Mouse (Mus musculus) forebrain, embryonic 12.5 days (tissue): Measurements from ENCODE around the gene Fnbp4. TPM values are rescaled to one million over a fixed set of nuclear protein-coding genes. Genes with fewer than 3 reads are reported as not detected.
"Not testable (repeated sequence)": the region's sequence is repeated elsewhere in the genome, so short reads cannot be mapped to it uniquely, and the experiment has no call there.

Experiments
- ATAC-seq: fragments of 200-750 bp; cut with Nextera tagmentation; 2 replicates; pipeline ENCODE4 v1.8.0; 2017; ENCODE audit warnings: moderate TSS enrichment; ENCODE audit not compliant: low FRiP score
- H3K27ac ChIP-seq: fragments of 300-500 bp; sonication (generic); 2 replicates; pipeline ENCODE4 v1.5.1; 2016; ENCODE audit warnings: mild to moderate bottlenecking
- H3K27me3 ChIP-seq: fragments of 300-500 bp; sonication (generic); 2 replicates; pipeline ENCODE4 v1.6.1; 2016; ENCODE audit warnings: mild to moderate bottlenecking
- H3K36me3 ChIP-seq: fragments of 300-500 bp; sonication (generic); replicated peaks from 2 replicates; pipeline ENCODE4 v1.6.1; 2016; ENCODE audit warnings: mild to moderate bottlenecking
- H3K4me1 ChIP-seq: fragments of 300-500 bp; sonication (generic); 2 replicates; pipeline ENCODE4 v1.6.1; 2016
- H3K4me2 ChIP-seq: fragments of 300-500 bp; sonication (generic); 2 replicates; pipeline ENCODE4 v1.6.1; 2016; ENCODE audit warnings: mild to moderate bottlenecking, moderate library complexity
- H3K4me3 ChIP-seq: fragments of 300-500 bp; sonication (generic); replicated peaks from 2 replicates; pipeline ENCODE4 v1.5.1; 2016; ENCODE audit warnings: mild to moderate bottlenecking
- H3K9ac ChIP-seq: fragments of 300-500 bp; sonication (generic); 2 replicates; pipeline ENCODE4 v1.6.1; 2016; ENCODE audit warnings: mild to moderate bottlenecking
- H3K9me3 ChIP-seq: fragments of 300-500 bp; sonication (generic); 2 replicates; pipeline ENCODE4 v1.6.1; 2016
- WGBS: fragments of 180-500 bp; shearing (Covaris S2); methylation state at CpG from one replicate; pipeline ENCODE4 v1.1.7; 2016; 5-methylcytosine and 5-hydroxymethylcytosine counted together
- polyA plus RNA-seq: library from polyadenylated mRNA; unstranded; fragments of >200 nt; fragmentation: Nextera tagmentation; extraction: Ambion mirVana; gene quantifications from 2 replicates; pipeline ENCODE4 v1.2.1, GENCODE M21; 2016

Fnbp4 gene
- polyA plus RNA-seq, 1 experiment from 2014 or later: 153 TPM

GRCm38 (mm10) chr2:90808241-90809126 is 63.3 kb downstream of the Fnbp4 start:
- Histone ChIP-seq H3K9me3 (no peaks in the 10 kb centered on the region), H3K4me3 (no peak overlapping the region), H3K27me3 (no peaks in the 10 kb centered on the region), H3K9ac (no peak overlapping the region), H3K36me3 (no peaks in the 10 kb centered on the region), H3K27ac (no peak overlapping the region), H3K4me2 (no peak overlapping the region), H3K4me1 (no peaks in the 10 kb centered on the region)
- no peak for ATAC-seq
- 87% methylated on average over 6 of the region's 6 CpGs for WGBS

GRCm38 (mm10) chr2:90810751-90811150 is 65.6 kb downstream of the Fnbp4 start:
- Histone ChIP-seq H3K27ac (no peak overlapping the region), H3K4me1 (no peaks in the 10 kb centered on the region), H3K4me3 (no peak overlapping the region), H3K9ac (no peak overlapping the region), H3K27me3 (no peaks in the 10 kb centered on the region), H3K9me3 (no peaks in the 10 kb centered on the region), H3K4me2 (no peak overlapping the region), H3K36me3 (no peaks in the 10 kb centered on the region)
- 87% methylated on average over 8 of the region's 8 CpGs for WGBS
- no peak for ATAC-seq

DNA sequence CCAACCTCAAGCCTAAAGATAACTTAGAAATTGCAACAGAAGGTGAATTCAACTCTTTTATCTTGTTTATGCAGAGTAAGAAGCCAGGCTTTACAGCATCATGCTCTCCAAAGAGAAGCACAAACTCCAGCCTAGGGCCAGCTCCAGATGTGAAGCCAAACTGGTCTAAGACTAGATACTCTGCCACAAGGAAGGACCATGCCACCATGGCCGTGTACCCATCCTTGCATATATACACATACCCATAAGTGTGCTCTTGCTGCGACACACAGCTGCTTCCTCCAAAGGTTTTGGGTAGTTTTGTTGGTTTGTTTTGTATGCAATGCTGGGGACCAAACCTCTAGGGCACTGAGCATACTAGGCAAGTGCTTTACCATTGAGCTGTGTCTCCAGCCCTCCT is 70.1 kb downstream of the Fnbp4 start:
- Histone ChIP-seq H3K4me1 (no peaks in the 10 kb centered on the region), H3K27me3 (no peaks in the 10 kb centered on the region), H3K9ac (no peak overlapping the region), H3K4me2 (no peak overlapping the region), H3K9me3 (no peaks in the 10 kb centered on the region), H3K4me3 (no peak overlapping the region), H3K27ac (no peak overlapping the region), H3K36me3 (no peaks in the 10 kb centered on the region)
- no peak for ATAC-seq
- 81% methylated on average over 2 of the region's 2 CpGs for WGBS

- H3K4me2 ChIP-seq: no peak overlapping the region
- H3K27me3 ChIP-seq: no peaks in the 10 kb centered on the region
- no peak overlapping the region for H3K4me3 ChIP-seq
- no peak for ATAC-seq
- H3K36me3 ChIP-seq: no peaks in the 10 kb centered on the region
- H3K9ac ChIP-seq: no peak overlapping the region
- H3K27ac ChIP-seq: no peak overlapping the region
- H3K9me3 ChIP-seq: no peaks in the 10 kb centered on the region
- no peaks in the 10 kb centered on the region for H3K4me1 ChIP-seq
- WGBS: 83% methylated on average over 4 of the region's 4 CpGs
Measured at GRCm38 (mm10) chr2:90816144-90816543, 71.0 kb downstream of the Fnbp4 start.

- H3K27ac ChIP-seq: no peak overlapping the region
- no peaks in the 10 kb centered on the region for H3K9me3 ChIP-seq
- H3K4me2 ChIP-seq: no peak overlapping the region
- no peak overlapping the region for H3K4me3 ChIP-seq
- H3K4me1 ChIP-seq: no peaks in the 10 kb centered on the region
- H3K9ac ChIP-seq: no peak overlapping the region
- no peaks in the 10 kb centered on the region for H3K27me3 ChIP-seq
- ATAC-seq: no peak
- H3K36me3 ChIP-seq: no peaks in the 10 kb centered on the region
- 91% methylated on average over 3 of the region's 3 CpGs for WGBS
Measured at GRCm38 (mm10) chr2:90818710-90819109, 73.5 kb downstream of the Fnbp4 start.

GRCm38 (mm10) chr2:90820894-90821293 is 75.7 kb downstream of the Fnbp4 start:
- H3K4me2 ChIP-seq: no peak overlapping the region
- H3K4me3 ChIP-seq: no peak overlapping the region
- H3K9me3 ChIP-seq: no peaks in the 10 kb centered on the region
- H3K4me1 ChIP-seq: no peaks in the 10 kb centered on the region
- no peaks in the 10 kb centered on the region for H3K27me3 ChIP-seq
- WGBS: 82% methylated on average over 3 of the region's 3 CpGs
- no peak for ATAC-seq
- H3K27ac ChIP-seq: no peak overlapping the region
- H3K9ac ChIP-seq: no peak overlapping the region
- no peaks in the 10 kb centered on the region for H3K36me3 ChIP-seq

- no peak overlapping the region for H3K4me2 ChIP-seq
- no peak for ATAC-seq
- H3K4me1 ChIP-seq: no peaks in the 10 kb centered on the region
- no peak overlapping the region for H3K27ac ChIP-seq
- H3K27me3 ChIP-seq: no peaks in the 10 kb centered on the region
- H3K9me3 ChIP-seq: no peaks in the 10 kb centered on the region
- WGBS: 87% methylated on average over 2 of the region's 2 CpGs
- no peaks in the 10 kb centered on the region for H3K36me3 ChIP-seq
- no peak overlapping the region for H3K4me3 ChIP-seq
- H3K9ac ChIP-seq: no peak overlapping the region
Measured at GRCm38 (mm10) chr2:90822978-90823377, 77.8 kb downstream of the Fnbp4 start.

GRCm38 (mm10) chr2:90823781-90824180 is 78.6 kb downstream of the Fnbp4 start:
- H3K9ac ChIP-seq: no peak overlapping the region
- no peak for ATAC-seq
- H3K4me1 ChIP-seq: no peaks in the 10 kb centered on the region
- H3K36me3 ChIP-seq: no peaks in the 10 kb centered on the region
- no peak overlapping the region for H3K4me3 ChIP-seq
- no peaks in the 10 kb centered on the region for H3K9me3 ChIP-seq
- H3K4me2 ChIP-seq: no peak overlapping the region
- no peaks in the 10 kb centered on the region for H3K27me3 ChIP-seq
- WGBS: 89% methylated on average over 6 of the region's 6 CpGs
- H3K27ac ChIP-seq: no peak overlapping the region

DNA sequence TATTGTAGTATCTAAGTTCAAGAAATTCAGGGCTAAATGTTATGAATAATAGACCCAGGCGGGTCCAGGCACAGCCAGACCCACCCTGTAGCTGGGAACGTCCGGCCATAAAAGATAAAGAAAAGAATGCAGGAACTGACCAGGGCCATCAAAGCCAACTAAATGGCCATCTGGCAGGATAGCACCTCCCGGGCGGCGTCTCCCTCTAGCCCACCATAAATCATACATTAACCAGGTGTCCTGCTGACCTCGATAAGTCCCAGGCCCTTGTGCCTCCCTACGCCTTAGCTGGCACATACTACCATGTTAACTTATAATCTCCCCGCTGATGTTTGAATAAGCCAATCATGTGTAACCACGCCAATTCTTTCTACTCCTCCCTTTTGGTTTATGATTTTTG is 79.4 kb downstream of the Fnbp4 start:
- H3K4me2 ChIP-seq, H3K4me3 ChIP-seq, H3K27ac ChIP-seq, H3K4me1 ChIP-seq, H3K36me3 ChIP-seq, H3K9ac ChIP-seq, H3K9me3 ChIP-seq, ATAC-seq, H3K27me3 ChIP-seq: not testable (repeated sequence)
- WGBS: 93% methylated on average over 10 of the region's 10 CpGs

GRCm38 (mm10) chr2:90825515-90826172 is 80.5 kb downstream of the Fnbp4 start:
- H3K4me1 ChIP-seq: no peaks in the 10 kb centered on the region
- H3K9ac ChIP-seq: no peak overlapping the region
- H3K27me3 ChIP-seq: no peaks in the 10 kb centered on the region
- 84% methylated on average over 11 of the region's 11 CpGs for WGBS
- no peak overlapping the region for H3K4me2 ChIP-seq
- no peak for ATAC-seq
- no peak overlapping the region for H3K27ac ChIP-seq
- H3K36me3 ChIP-seq: no peaks in the 10 kb centered on the region
- H3K9me3 ChIP-seq: no peaks in the 10 kb centered on the region
- no peak overlapping the region for H3K4me3 ChIP-seq

DNA sequence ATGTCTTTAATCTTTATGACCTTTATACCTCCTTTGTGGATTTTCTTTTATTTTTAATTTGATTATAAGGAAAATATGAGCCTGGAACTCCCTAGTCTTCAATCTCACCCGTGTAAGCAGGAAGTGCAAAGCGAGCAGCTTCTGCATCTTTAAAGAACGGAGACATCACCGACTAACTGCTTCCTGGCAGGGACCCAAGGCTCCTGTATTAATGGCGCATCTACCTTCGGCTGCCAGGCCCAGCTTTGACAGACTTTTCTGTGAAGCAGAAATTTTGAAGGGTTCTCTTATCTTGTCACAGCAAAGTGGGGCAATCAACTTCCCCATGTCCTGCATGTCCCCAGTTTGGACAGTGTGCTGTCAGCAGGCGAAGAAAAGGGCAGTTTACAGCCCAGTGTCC is 83.6 kb downstream of the Fnbp4 start:
- Histone ChIP-seq H3K9ac (no peak overlapping the region), H3K4me2 (no peak overlapping the region), H3K4me1 (no peaks in the 10 kb centered on the region), H3K4me3 (no peak overlapping the region), H3K27me3 (no peaks in the 10 kb centered on the region), H3K9me3 (no peaks in the 10 kb centered on the region), H3K27ac (no peak overlapping the region), H3K36me3 (no peaks in the 10 kb centered on the region)
- 78% methylated on average over 7 of the region's 7 CpGs for WGBS
- ATAC-seq: no peak
